12 mouse cellular contexts compared by ENCODE assay signal in the genomic region with DNA sequence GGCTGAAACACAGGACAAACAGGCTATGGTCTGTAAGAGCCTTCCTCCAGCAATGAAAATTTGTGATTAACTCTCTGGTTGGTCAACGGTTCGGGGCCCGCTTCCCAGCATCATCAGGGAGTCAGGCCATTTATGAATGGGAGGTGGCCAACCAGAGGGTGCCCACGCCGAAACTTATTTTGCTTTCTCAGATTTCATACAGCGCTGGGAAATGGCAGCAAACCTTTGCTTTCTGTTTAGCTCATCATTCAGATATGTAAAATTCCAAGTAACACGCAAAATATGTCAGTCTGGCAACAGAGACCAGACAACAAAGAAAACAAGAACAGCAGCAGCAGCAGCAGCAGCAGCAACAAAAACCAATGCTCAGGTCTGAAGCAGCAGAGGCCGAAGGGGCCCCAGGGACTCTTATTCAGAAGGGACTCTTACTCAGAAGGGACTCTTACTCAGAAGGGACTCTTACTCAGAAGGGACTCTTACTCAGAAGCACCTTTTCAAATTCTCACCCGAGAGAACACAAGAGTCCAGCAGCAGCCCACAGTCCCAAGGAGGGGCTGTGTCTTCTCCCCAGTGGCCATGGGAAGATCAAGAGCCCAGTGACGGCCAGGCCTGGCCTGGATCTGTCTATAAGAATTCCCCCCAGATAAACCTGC.
DNase-seq lines count a peak whose midpoint lies in the region; ATAC-seq lines count a peak whose summit lies in the region.
"Had no signal": no experiment of that assay in that cellular context is flagged by ENCODE, and none has a peak within 500 bp of the region (broad histone marks: within the 10 kb centered on the region; RNA-seq: fewer than 3 reads in every experiment).

No protein-coding gene starts in this region.

- no peak overlapping the region for H3K4me3 ChIP-seq in heart, embryonic 15.5 days
- no peak overlapping the region for H3K4me3 ChIP-seq in intestine, embryonic 15.5 days (replicated peaks)
- H3K4me3 ChIP-seq: hindbrain, embryonic 15.5 days; left cerebral cortex, adult 2 months; megakaryocyte, embryonic 14.5 days had no signal

- WGBS in heart, embryonic 15.5 days, result 56% methylated on average over 10 of the region's 10 CpGs
- 66% methylated on average over 10 of the region's 10 CpGs for WGBS in intestine, embryonic 15.5 days

- H3K27me3 ChIP-seq in heart, embryonic 15.5 days, result no peaks in the 10 kb centered on the region
- H3K27me3 ChIP-seq in intestine, embryonic 15.5 days (replicated peaks), result no peaks in the 10 kb centered on the region
- H3K27me3 ChIP-seq: hindbrain, embryonic 15.5 days; megakaryocyte, embryonic 14.5 days; Patski had no signal

- ATAC-seq in heart, embryonic 15.5 days (replicated peaks; ENCODE audit: insufficient number of reproducible peaks, insufficient read depth, low FRiP score, low read depth), result no peak
- peak; percentile 31; the same call in 1 of the 2 replicates for ATAC-seq in intestine, embryonic 15.5 days
- no peak for ATAC-seq in erythroid progenitor cell, adult 5-6 weeks (replicated peaks; ENCODE audit: low FRiP score, poor library complexity, severe bottlenecking)
- ATAC-seq: Patski had no signal

- H3K9ac ChIP-seq in heart, embryonic 15.5 days, result no peak overlapping the region
- H3K9ac ChIP-seq in intestine, embryonic 15.5 days, result no peak overlapping the region
- H3K9ac ChIP-seq: hindbrain, embryonic 15.5 days had no signal

- H3K4me2 ChIP-seq in heart, embryonic 15.5 days, result peak overlapping the region; percentile 17; the same call in 1 of the 2 replicates
- H3K4me2 ChIP-seq in intestine, embryonic 15.5 days (replicated peaks), result 0 out of 2 replicates have a peak overlapping the region, but pooled peaks have one; percentile 6
- H3K4me2 ChIP-seq: hindbrain, embryonic 15.5 days had no signal

- peak overlapping the region; percentile 17; the same call in 1 of the 2 replicates for H3K27ac ChIP-seq in heart, embryonic 15.5 days
- H3K27ac ChIP-seq in intestine, embryonic 15.5 days, result no peak overlapping the region
- H3K27ac ChIP-seq: hindbrain, embryonic 15.5 days; left cerebral cortex, adult 2 months had no signal

- no peaks in the 10 kb centered on the region for H3K9me3 ChIP-seq in heart, embryonic 15.5 days (replicated peaks)
- H3K9me3 ChIP-seq in intestine, embryonic 15.5 days, result no peaks in the 10 kb centered on the region
- H3K9me3 ChIP-seq: hindbrain, embryonic 15.5 days had no signal

- intact Hi-C loops in heart, postnatal 25 days (cut with DNase I), result no loop called here

- peaks cover 11% of the 10 kb centered on the region for H3K4me1 ChIP-seq in heart, embryonic 15.5 days (replicated peaks)
- peaks cover 15% of the 10 kb centered on the region; the same call in 1 of the 2 replicates for H3K4me1 ChIP-seq in intestine, embryonic 15.5 days (replicated peaks)

- no peak for DNase-seq in heart, postnatal 25 days (ENCODE audit: low spot score)
- DNase-seq in 3134 (ENCODE audit: extremely low read depth, insufficient read length, low spot score) (peak; percentile 17), ES-CJ7 (ENCODE audit: low read depth, low spot score) (peak; percentile 24)
- no peak for DNase-seq in spleen, postnatal 4 days (ENCODE audit: low spot score in 2 of 2)
- no peak for DNase-seq in adrenal gland, adult 2 months

- no peaks in the 10 kb centered on the region for H3K36me3 ChIP-seq in heart, embryonic 15.5 days
- H3K36me3 ChIP-seq in intestine, embryonic 15.5 days, result no peaks in the 10 kb centered on the region
- H3K36me3 ChIP-seq: hindbrain, embryonic 15.5 days had no signal

Comparison
In these comparisons a context has a peak if more than half of its experiments do, and no peak if none do; other contexts are left out.
1. DNase-seq: peak in 3134 (single experiment) and ES-CJ7 (single experiment); none in heart, postnatal 25 days (single experiment), spleen, postnatal 4 days (0 of 2) and adrenal gland, adult 2 months (single experiment).